Mouse (Mus musculus): ENCODE data around the gene Txnrd2. TPM values are rescaled to one million over a fixed set of nuclear protein-coding genes. Genes with fewer than 3 reads are reported as not detected.

Gene Txnrd2
- polyA plus RNA-seq, 1 experiment from 2014 or later = 40.1 TPM

GRCm38 (mm10) chr16:18396201-18396600 is 30.0 kb upstream of the Txnrd2 start:
- 71% methylated on average over 2 of the region's 2 CpGs for WGBS
- Histone ChIP-seq H3K36me3 (peaks cover 40% of the 10 kb centered on the region), H3K9me3 (no peaks in the 10 kb centered on the region), H3K27me3 (ENCODE audit: insufficient read depth, poor library complexity, severe bottlenecking) (0 out of 2 replicates have a peak, but pooled peaks cover 4% of the 10 kb centered on the region), H3K4me1 (peaks cover 79% of the 10 kb centered on the region), H3K27ac (peak overlapping the region; percentile 88), H3K4me3 (peak overlapping the region; percentile 8; the same call in 1 of the 2 replicates)
- no peak for DNase-seq (ENCODE audit: low spot score)

GRCm38 (mm10) chr16:18396791-18397621 is 29.2 kb upstream of the Txnrd2 start:
- no peak for DNase-seq (ENCODE audit: low spot score)
- Histone ChIP-seq H3K36me3 (peaks cover 46% of the 10 kb centered on the region), H3K9me3 (no peaks in the 10 kb centered on the region), H3K4me1 (peaks cover 87% of the 10 kb centered on the region), H3K27ac (peak overlapping the region; percentile 88), H3K4me3 (no peak overlapping the region), H3K27me3 (ENCODE audit: insufficient read depth, poor library complexity, severe bottlenecking) (0 out of 2 replicates have a peak, but pooled peaks cover 4% of the 10 kb centered on the region)
- 94% methylated on average over 27 of the region's 27 CpGs for WGBS

- peak overlapping the region; percentile 70 for H3K27ac ChIP-seq
- H3K4me3 ChIP-seq = no peak overlapping the region
- H3K27me3 ChIP-seq (ENCODE audit: insufficient read depth, poor library complexity, severe bottlenecking) = 0 out of 2 replicates have a peak, but pooled peaks cover 4% of the 10 kb centered on the region
- H3K36me3 ChIP-seq = peaks cover 76% of the 10 kb centered on the region
- WGBS = 74% methylated on average over 9 of the region's 9 CpGs
- peaks cover 60% of the 10 kb centered on the region for H3K4me1 ChIP-seq
- H3K9me3 ChIP-seq = no peaks in the 10 kb centered on the region
- DNase-seq (ENCODE audit: low spot score) = no peak
Measured at GRCm38 (mm10) chr16:18400028-18400427, 26.2 kb upstream of the Txnrd2 start.

GRCm38 (mm10) chr16:18400472-18401216 is 25.5 kb upstream of the Txnrd2 start:
- peaks cover 82% of the 10 kb centered on the region for H3K36me3 ChIP-seq

GRCm38 (mm10) chr16:18403285-18403684 is 22.9 kb upstream of the Txnrd2 start:
- H3K4me3 ChIP-seq = no peak overlapping the region
- no peaks in the 10 kb centered on the region for H3K27me3 ChIP-seq (ENCODE audit: insufficient read depth, poor library complexity, severe bottlenecking)
- H3K9me3 ChIP-seq = no peaks in the 10 kb centered on the region
- DNase-seq (ENCODE audit: low spot score) = no peak
- H3K36me3 ChIP-seq = peaks cover 80% of the 10 kb centered on the region
- H3K27ac ChIP-seq = no peak overlapping the region
- WGBS = 78% methylated on average over 12 of the region's 12 CpGs
- H3K4me1 ChIP-seq = peaks cover 54% of the 10 kb centered on the region

More at GRCm38 (mm10) chr16:18400472-18401216, 25.5 kb upstream of the Txnrd2 start:
- 58% methylated on average over 7 of the region's 7 CpGs for WGBS
- peaks cover 57% of the 10 kb centered on the region for H3K4me1 ChIP-seq
- peak overlapping the region; percentile 70 for H3K27ac ChIP-seq
- 0 out of 2 replicates have a peak, but pooled peaks cover 4% of the 10 kb centered on the region for H3K27me3 ChIP-seq (ENCODE audit: insufficient read depth, poor library complexity, severe bottlenecking)
- no peak overlapping the region for H3K4me3 ChIP-seq
- H3K9me3 ChIP-seq = no peaks in the 10 kb centered on the region
- peak; percentile 90 for DNase-seq (ENCODE audit: low spot score)

- H3K27ac ChIP-seq = 0 out of 2 replicates have a peak overlapping the region, but pooled peaks have one; percentile 26
- 89% methylated on average over 13 of the region's 13 CpGs for WGBS
Measured at GRCm38 (mm10) chr16:18405091-18405854, 20.9 kb upstream of the Txnrd2 start.

GRCm38 (mm10) chr16:18405876-18406275 is 20.3 kb upstream of the Txnrd2 start:
- WGBS = 76% methylated on average over 2 of the region's 2 CpGs

More at GRCm38 (mm10) chr16:18405091-18405854, 20.9 kb upstream of the Txnrd2 start:
- Histone ChIP-seq H3K9me3 (no peaks in the 10 kb centered on the region), H3K4me1 (peaks cover 48% of the 10 kb centered on the region), H3K36me3 (peaks cover 77% of the 10 kb centered on the region), H3K27me3 (ENCODE audit: insufficient read depth, poor library complexity, severe bottlenecking) (no peaks in the 10 kb centered on the region), H3K4me3 (no peak overlapping the region)
- no peak for DNase-seq (ENCODE audit: low spot score)

GRCm38 (mm10) chr16:18406293-18406692 is 19.9 kb upstream of the Txnrd2 start:
- Histone ChIP-seq H3K27ac (0 out of 2 replicates have a peak overlapping the region, but pooled peaks have one; percentile 8), H3K36me3 (peaks cover 82% of the 10 kb centered on the region), H3K9me3 (no peaks in the 10 kb centered on the region), H3K4me1 (peaks cover 42% of the 10 kb centered on the region), H3K27me3 (ENCODE audit: insufficient read depth, poor library complexity, severe bottlenecking) (no peaks in the 10 kb centered on the region), H3K4me3 (no peak overlapping the region)
- WGBS = 13% methylated on average over 2 of the region's 2 CpGs
- no peak for DNase-seq (ENCODE audit: low spot score)

More at GRCm38 (mm10) chr16:18405876-18406275, 20.3 kb upstream of the Txnrd2 start:
- H3K27ac ChIP-seq = 0 out of 2 replicates have a peak overlapping the region, but pooled peaks have one; percentile 26
- peaks cover 78% of the 10 kb centered on the region for H3K36me3 ChIP-seq
- H3K4me1 ChIP-seq = peaks cover 45% of the 10 kb centered on the region
- H3K4me3 ChIP-seq = no peak overlapping the region
- no peaks in the 10 kb centered on the region for H3K27me3 ChIP-seq (ENCODE audit: insufficient read depth, poor library complexity, severe bottlenecking)
- DNase-seq (ENCODE audit: low spot score) = no peak
- no peaks in the 10 kb centered on the region for H3K9me3 ChIP-seq

GRCm38 (mm10) chr16:18407912-18408311 is 18.3 kb upstream of the Txnrd2 start:
- WGBS = 61% methylated on average over 7 of the region's 7 CpGs
- no peak for DNase-seq (ENCODE audit: low spot score)
- Histone ChIP-seq H3K9me3 (no peaks in the 10 kb centered on the region), H3K4me3 (no peak overlapping the region), H3K36me3 (peaks cover 80% of the 10 kb centered on the region), H3K27ac (peak overlapping the region; percentile 49; the same call in 1 of the 2 replicates), H3K27me3 (ENCODE audit: insufficient read depth, poor library complexity, severe bottlenecking) (no peaks in the 10 kb centered on the region), H3K4me1 (peaks cover 42% of the 10 kb centered on the region)

- Histone ChIP-seq H3K27ac (no peak overlapping the region), H3K36me3 (peaks cover 71% of the 10 kb centered on the region), H3K4me1 (peaks cover 42% of the 10 kb centered on the region)
Measured at GRCm38 (mm10) chr16:18409776-18410175, 16.4 kb upstream of the Txnrd2 start.

GRCm38 (mm10) chr16:18410418-18410817 is 15.8 kb upstream of the Txnrd2 start:
- no peak overlapping the region for H3K27ac ChIP-seq
- no peak for DNase-seq (ENCODE audit: low spot score)
- H3K4me3 ChIP-seq = no peak overlapping the region
- H3K27me3 ChIP-seq (ENCODE audit: insufficient read depth, poor library complexity, severe bottlenecking) = no peaks in the 10 kb centered on the region
- peaks cover 69% of the 10 kb centered on the region for H3K36me3 ChIP-seq
- H3K4me1 ChIP-seq = peaks cover 42% of the 10 kb centered on the region
- 85% methylated on average over 5 of the region's 5 CpGs for WGBS
- H3K9me3 ChIP-seq = no peaks in the 10 kb centered on the region

More at GRCm38 (mm10) chr16:18409776-18410175, 16.4 kb upstream of the Txnrd2 start:
- Histone ChIP-seq H3K27me3 (ENCODE audit: insufficient read depth, poor library complexity, severe bottlenecking) (no peaks in the 10 kb centered on the region), H3K4me3 (no peak overlapping the region), H3K9me3 (no peaks in the 10 kb centered on the region)
- no peak for DNase-seq (ENCODE audit: low spot score)
- 83% methylated on average over 4 of the region's 4 CpGs for WGBS

GRCm38 (mm10) chr16:18411026-18411649 is 15.0 kb upstream of the Txnrd2 start:
- Histone ChIP-seq H3K27ac (no peak overlapping the region), H3K9me3 (no peaks in the 10 kb centered on the region), H3K27me3 (ENCODE audit: insufficient read depth, poor library complexity, severe bottlenecking) (no peaks in the 10 kb centered on the region), H3K4me1 (peaks cover 35% of the 10 kb centered on the region), H3K4me3 (no peak overlapping the region), H3K36me3 (peaks cover 67% of the 10 kb centered on the region)
- 85% methylated on average over 13 of the region's 13 CpGs for WGBS
- peak; percentile 74 for DNase-seq (ENCODE audit: low spot score)
